Mouse (Mus musculus): ENCODE measurements around the gene Ttll3. TPM values are rescaled to one million over a fixed set of nuclear protein-coding genes. Genes with fewer than 3 reads are reported as not detected.

The Ttll3 gene
- polyA plus RNA-seq, 1 experiment from 2014 or later = 2.2 TPM

DNA sequence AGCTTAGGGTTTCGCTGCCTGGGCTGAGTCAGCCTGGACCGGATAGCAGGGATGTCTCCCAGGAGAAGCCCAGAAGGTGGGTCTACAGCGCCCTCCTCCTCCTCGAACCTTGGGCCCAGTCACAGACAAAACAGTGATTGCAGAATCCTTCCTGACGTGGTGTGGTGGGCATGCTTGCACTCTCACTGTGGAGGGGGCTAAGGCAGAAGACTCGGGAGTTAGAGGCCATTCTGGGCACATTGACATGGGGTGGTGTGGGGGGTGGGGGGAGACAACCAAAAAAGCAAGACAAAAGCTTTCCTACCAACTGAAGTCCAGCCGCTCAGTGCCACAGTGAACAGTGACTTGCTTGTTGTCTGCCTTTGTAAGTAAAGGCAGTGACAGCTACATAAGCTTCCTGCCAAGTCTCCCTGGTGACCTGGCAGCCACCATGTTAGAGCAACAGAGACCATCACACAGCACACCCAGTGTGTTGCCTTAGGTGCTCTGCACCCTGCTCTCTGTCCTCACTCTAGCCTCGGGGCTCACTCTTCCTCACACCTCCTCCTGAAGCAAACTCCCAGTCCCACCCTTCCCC, 4.6 kb upstream of the Ttll3 start:
- ATAC-seq (replicated peaks; ENCODE audit: insufficient number of reproducible peaks, low FRiP score, low TSS enrichment, low read depth) (no peak), DNase-seq (ENCODE audit: low spot score) (no peak)
- no peak overlapping the region for H3K4me2 ChIP-seq (ENCODE audit: low read depth, low read length)
- H3K27me3 ChIP-seq (ENCODE audit: control insufficient read depth, insufficient read depth, low read length) = no peaks in the 10 kb centered on the region
- no peaks in the 10 kb centered on the region for H3K9me3 ChIP-seq (replicated peaks; ENCODE audit: control insufficient read depth, low read length)
- no peaks in the 10 kb centered on the region for H3K4me1 ChIP-seq (ENCODE audit: control insufficient read depth, insufficient read depth, low read length)
- 88% methylated on average over 8 of the region's 8 CpGs for WGBS
- no peak overlapping the region for H3K27ac ChIP-seq (replicated peaks; ENCODE audit: low read depth, low read length)
- H3K36me3 ChIP-seq (replicated peaks; ENCODE audit: control insufficient read depth, insufficient read depth, low read depth, low read length) = peaks cover 20% of the 10 kb centered on the region
- H3K9ac ChIP-seq (replicated peaks; ENCODE audit: low read length) = no peak overlapping the region
- no peak overlapping the region for H3K4me3 ChIP-seq (ENCODE audit: low read depth, low read length)

DNA sequence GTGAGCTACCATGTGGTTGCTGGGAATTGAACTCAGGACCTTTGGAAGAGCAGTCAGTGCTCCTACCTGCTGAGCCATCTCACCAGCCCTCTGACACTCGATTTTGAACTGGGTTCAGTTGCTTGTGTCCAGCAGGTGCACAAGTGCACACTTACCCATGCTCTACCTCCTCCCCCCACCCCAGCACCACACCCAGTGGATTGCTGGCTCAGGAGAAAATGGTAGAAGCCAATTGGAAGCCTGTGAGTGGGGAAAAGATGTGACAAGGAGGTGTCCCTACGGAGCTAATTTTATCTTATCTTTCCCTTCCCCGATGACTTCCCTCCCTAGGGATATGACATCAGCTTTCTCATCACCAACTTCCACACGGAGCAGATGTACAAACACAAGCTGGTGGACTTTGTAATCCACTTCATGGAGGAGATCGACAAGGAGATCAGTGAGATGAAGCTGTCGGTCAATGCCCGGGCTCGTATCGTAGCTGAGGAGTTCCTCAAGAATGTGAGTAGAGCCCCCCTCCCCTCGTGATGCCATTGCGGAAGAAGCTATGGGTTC, 3.8 kb upstream of the Ttll3 start:
- Histone ChIP-seq H3K4me2 (ENCODE audit: low read depth, low read length) (no peak overlapping the region), H3K4me1 (ENCODE audit: control insufficient read depth, insufficient read depth, low read length) (no peaks in the 10 kb centered on the region), H3K27me3 (ENCODE audit: control insufficient read depth, insufficient read depth, low read length) (no peaks in the 10 kb centered on the region), H3K9ac (replicated peaks; ENCODE audit: low read length) (no peak overlapping the region), H3K27ac (replicated peaks; ENCODE audit: low read depth, low read length) (no peak overlapping the region), H3K36me3 (replicated peaks; ENCODE audit: control insufficient read depth, insufficient read depth, low read depth, low read length) (peaks cover 20% of the 10 kb centered on the region), H3K4me3 (ENCODE audit: low read depth, low read length) (no peak overlapping the region), H3K9me3 (replicated peaks; ENCODE audit: control insufficient read depth, low read length) (no peaks in the 10 kb centered on the region)
- no peak for DNase-seq (ENCODE audit: low spot score)
- 88% methylated on average over 11 of the region's 11 CpGs for WGBS
- ATAC-seq (replicated peaks; ENCODE audit: insufficient number of reproducible peaks, low FRiP score, low TSS enrichment, low read depth) = no peak

DNA sequence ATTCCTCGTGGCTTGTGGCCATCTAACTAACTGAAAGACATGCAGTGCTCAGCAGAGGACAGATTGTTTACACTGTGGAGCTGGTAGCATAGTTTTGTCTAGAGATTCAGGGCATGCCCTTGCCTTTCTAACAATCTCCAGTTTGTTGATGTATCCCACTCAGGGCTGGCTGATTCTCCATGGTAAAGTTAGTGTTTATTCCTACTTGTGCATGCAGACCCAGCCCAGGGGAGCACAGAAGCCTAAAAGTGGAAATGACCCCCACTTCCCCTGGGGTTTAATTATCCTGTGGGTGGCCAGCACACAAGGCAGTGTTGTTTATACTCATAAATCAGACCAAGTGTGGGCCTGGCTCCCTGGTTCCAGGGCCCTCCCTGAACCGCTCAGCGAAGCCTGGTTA, 3.0 kb upstream of the Ttll3 start:
- 86% methylated on average over 3 of the region's 3 CpGs for WGBS
- H3K27ac ChIP-seq (replicated peaks; ENCODE audit: low read depth, low read length) = no peak overlapping the region
- no peak overlapping the region for H3K4me3 ChIP-seq (ENCODE audit: low read depth, low read length)
- H3K36me3 ChIP-seq (replicated peaks; ENCODE audit: control insufficient read depth, insufficient read depth, low read depth, low read length) = peaks cover 20% of the 10 kb centered on the region
- DNase-seq (ENCODE audit: low spot score) (no peak), ATAC-seq (replicated peaks; ENCODE audit: insufficient number of reproducible peaks, low FRiP score, low TSS enrichment, low read depth) (no peak)
- H3K9me3 ChIP-seq (replicated peaks; ENCODE audit: control insufficient read depth, low read length) = no peaks in the 10 kb centered on the region
- H3K4me2 ChIP-seq (ENCODE audit: low read depth, low read length) = no peak overlapping the region
- no peaks in the 10 kb centered on the region; the same call in 1 of the 2 replicates for H3K27me3 ChIP-seq (ENCODE audit: control insufficient read depth, insufficient read depth, low read length)
- no peak overlapping the region for H3K9ac ChIP-seq (replicated peaks; ENCODE audit: low read length)
- no peaks in the 10 kb centered on the region for H3K4me1 ChIP-seq (ENCODE audit: control insufficient read depth, insufficient read depth, low read length)

DNA sequence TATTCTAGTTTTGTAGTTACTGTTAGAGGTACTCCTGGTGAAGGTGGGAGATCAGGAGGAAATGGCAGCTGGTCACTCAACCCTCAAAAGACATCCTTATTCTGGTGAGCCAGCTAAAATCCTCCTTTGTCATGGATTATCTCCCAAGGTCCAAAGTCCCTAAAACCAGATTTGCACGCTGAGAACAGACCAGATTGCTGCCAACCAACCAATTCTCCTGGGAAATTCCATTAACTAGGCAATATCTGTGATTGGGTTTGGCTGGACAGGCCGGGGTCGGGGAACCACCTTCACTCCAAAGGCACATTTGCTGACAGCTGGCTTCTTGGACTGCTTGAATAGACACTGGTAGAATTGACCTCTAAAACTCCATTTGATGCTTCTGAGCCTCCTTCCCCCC, 1.7 kb downstream of the Ttll3 start:
- WGBS = 81% methylated on average over 3 of the region's 3 CpGs
- Histone ChIP-seq H3K4me2 (ENCODE audit: low read depth, low read length) (no peak overlapping the region), H3K4me3 (ENCODE audit: low read depth, low read length) (no peak overlapping the region), H3K4me1 (ENCODE audit: control insufficient read depth, insufficient read depth, low read length) (no peaks in the 10 kb centered on the region; the same call in 1 of the 2 replicates), H3K9me3 (replicated peaks; ENCODE audit: control insufficient read depth, low read length) (no peaks in the 10 kb centered on the region), H3K9ac (replicated peaks; ENCODE audit: low read length) (no peak overlapping the region), H3K27ac (replicated peaks; ENCODE audit: low read depth, low read length) (no peak overlapping the region), H3K36me3 (replicated peaks; ENCODE audit: control insufficient read depth, insufficient read depth, low read depth, low read length) (peaks cover 2% of the 10 kb centered on the region), H3K27me3 (ENCODE audit: control insufficient read depth, insufficient read depth, low read length) (no peaks in the 10 kb centered on the region; the same call in 1 of the 2 replicates)
- DNase-seq (ENCODE audit: low spot score) (no peak), ATAC-seq (replicated peaks; ENCODE audit: insufficient number of reproducible peaks, low FRiP score, low TSS enrichment, low read depth) (no peak)

DNA sequence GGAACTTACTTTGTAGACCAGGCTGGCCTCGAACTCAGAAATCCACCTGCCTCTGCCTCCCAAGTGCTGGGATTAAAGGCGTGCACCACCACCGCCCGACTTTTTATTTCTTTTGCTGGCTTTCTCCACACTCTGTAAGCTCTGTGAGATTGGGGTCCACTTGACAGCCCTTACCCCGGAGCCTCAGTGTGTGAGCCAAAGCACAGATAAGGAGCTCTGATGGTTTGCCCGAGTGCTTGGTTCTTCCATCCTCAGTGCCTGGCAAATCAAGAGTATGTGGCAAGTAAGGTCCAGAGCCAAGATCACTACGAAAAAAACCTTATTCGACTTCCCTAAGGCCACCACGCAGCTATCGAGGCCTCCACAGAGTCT, 2.9 kb downstream of the Ttll3 start:
- peak overlapping the region; percentile 66 for H3K9ac ChIP-seq (replicated peaks; ENCODE audit: low read length)
- peak overlapping the region; percentile 92 for H3K4me2 ChIP-seq (ENCODE audit: low read depth, low read length)
- no peak overlapping the region for H3K27ac ChIP-seq (replicated peaks; ENCODE audit: low read depth, low read length)
- no peaks in the 10 kb centered on the region; the same call in 1 of the 2 replicates for H3K27me3 ChIP-seq (ENCODE audit: control insufficient read depth, insufficient read depth, low read length)
- no peaks in the 10 kb centered on the region; the same call in none of the 2 replicates for H3K36me3 ChIP-seq (replicated peaks; ENCODE audit: control insufficient read depth, insufficient read depth, low read depth, low read length)
- H3K4me3 ChIP-seq (ENCODE audit: low read depth, low read length) = peak overlapping the region; percentile 44
- DNase-seq (ENCODE audit: low spot score) (no peak), ATAC-seq (replicated peaks; ENCODE audit: insufficient number of reproducible peaks, low FRiP score, low TSS enrichment, low read depth) (peak; percentile 2; the same call in 1 of the 2 replicates)
- 30% methylated on average over 10 of the region's 10 CpGs for WGBS
- H3K4me1 ChIP-seq (ENCODE audit: control insufficient read depth, insufficient read depth, low read length) = no peaks in the 10 kb centered on the region; the same call in 1 of the 2 replicates
- H3K9me3 ChIP-seq (replicated peaks; ENCODE audit: control insufficient read depth, low read length) = no peaks in the 10 kb centered on the region

DNA sequence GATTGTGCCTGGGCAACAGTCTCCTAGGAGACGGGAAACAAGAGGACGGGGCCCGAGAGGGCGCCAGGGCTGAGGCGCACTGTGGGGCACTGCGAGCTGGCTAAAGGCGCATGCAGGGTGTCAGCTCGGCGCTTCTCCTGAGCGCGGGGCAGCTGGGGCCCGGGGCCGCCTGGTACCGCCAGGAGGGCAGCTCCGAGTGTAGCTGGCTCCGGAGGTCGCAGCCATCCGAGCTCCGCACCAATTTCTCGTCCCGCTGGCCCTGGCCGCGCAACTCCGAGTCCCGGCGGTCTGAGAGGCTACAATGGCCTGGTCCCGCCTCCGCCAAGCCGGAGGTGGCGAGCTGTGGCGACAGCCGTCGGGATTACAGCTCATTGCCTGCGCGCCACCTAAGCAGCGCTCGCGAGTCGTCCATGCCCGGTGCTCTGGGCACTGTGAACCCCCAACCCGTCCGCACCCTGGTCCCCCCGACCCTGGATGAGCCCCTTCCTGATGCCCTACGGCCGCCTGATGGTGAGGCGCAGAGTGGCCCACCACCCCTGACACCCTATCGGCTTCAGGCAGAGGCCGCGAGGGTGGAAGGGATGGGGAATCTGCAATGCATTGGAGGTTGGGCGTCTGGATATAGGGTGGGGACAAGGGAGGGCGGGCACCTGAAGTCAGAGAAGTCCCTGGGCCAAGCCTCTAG, 3.5 kb downstream of the Ttll3 start:
- 1% methylated on average over 51 of the region's 51 CpGs for WGBS

DNA sequence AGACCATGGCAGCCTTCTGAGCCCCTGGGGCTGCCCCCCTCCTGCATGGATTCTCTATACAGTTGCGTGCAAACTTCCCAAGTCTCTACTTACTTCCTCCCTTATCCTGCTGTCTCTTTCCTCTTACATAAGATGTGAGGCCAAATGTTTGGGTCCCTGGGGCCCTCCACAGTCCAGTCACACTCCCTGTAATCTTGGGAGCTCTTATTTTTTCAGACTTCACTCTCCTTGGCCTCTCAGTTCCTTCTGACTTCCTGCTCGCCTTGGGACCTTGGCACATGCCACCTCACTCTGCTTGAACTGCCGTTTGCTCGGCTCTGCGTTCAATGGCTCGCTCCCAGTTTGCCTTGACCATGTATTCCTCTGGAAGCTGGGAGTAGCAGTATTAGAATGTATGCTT, 4.9 kb downstream of the Ttll3 start:
- Histone ChIP-seq H3K4me1 (ENCODE audit: control insufficient read depth, insufficient read depth, low read length) (no peaks in the 10 kb centered on the region; the same call in 1 of the 2 replicates), H3K4me3 (ENCODE audit: low read depth, low read length) (no peak overlapping the region), H3K9me3 (replicated peaks; ENCODE audit: control insufficient read depth, low read length) (no peaks in the 10 kb centered on the region), H3K9ac (replicated peaks; ENCODE audit: low read length) (no peak overlapping the region), H3K27ac (replicated peaks; ENCODE audit: low read depth, low read length) (no peak overlapping the region), H3K36me3 (replicated peaks; ENCODE audit: control insufficient read depth, insufficient read depth, low read depth, low read length) (no peaks in the 10 kb centered on the region; the same call in none of the 2 replicates), H3K4me2 (ENCODE audit: low read depth, low read length) (no peak overlapping the region), H3K27me3 (ENCODE audit: control insufficient read depth, insufficient read depth, low read length) (no peaks in the 10 kb centered on the region; the same call in 1 of the 2 replicates)
- no peak for DNase-seq (ENCODE audit: low spot score)
- 81% methylated on average over 6 of the region's 6 CpGs for WGBS
- ATAC-seq (replicated peaks; ENCODE audit: insufficient number of reproducible peaks, low FRiP score, low TSS enrichment, low read depth) = no peak

More for the DNA sequence above, 3.5 kb downstream of the Ttll3 start:
- peak overlapping the region; percentile 92 for H3K4me2 ChIP-seq (ENCODE audit: low read depth, low read length)
- peak; percentile 71 for DNase-seq (ENCODE audit: low spot score)
- H3K4me3 ChIP-seq (ENCODE audit: low read depth, low read length) = peak overlapping the region; percentile 44
- peak; percentile 78 for ATAC-seq (replicated peaks; ENCODE audit: insufficient number of reproducible peaks, low FRiP score, low TSS enrichment, low read depth)
- peak overlapping the region; percentile 66 for H3K9ac ChIP-seq (replicated peaks; ENCODE audit: low read length)
- H3K27me3 ChIP-seq (ENCODE audit: control insufficient read depth, insufficient read depth, low read length) = no peaks in the 10 kb centered on the region; the same call in 1 of the 2 replicates
- no peaks in the 10 kb centered on the region for H3K9me3 ChIP-seq (replicated peaks; ENCODE audit: control insufficient read depth, low read length)
- no peaks in the 10 kb centered on the region; the same call in none of the 2 replicates for H3K36me3 ChIP-seq (replicated peaks; ENCODE audit: control insufficient read depth, insufficient read depth, low read depth, low read length)
- no peak overlapping the region for H3K27ac ChIP-seq (replicated peaks; ENCODE audit: low read depth, low read length)
- no peaks in the 10 kb centered on the region; the same call in 1 of the 2 replicates for H3K4me1 ChIP-seq (ENCODE audit: control insufficient read depth, insufficient read depth, low read length)

DNA sequence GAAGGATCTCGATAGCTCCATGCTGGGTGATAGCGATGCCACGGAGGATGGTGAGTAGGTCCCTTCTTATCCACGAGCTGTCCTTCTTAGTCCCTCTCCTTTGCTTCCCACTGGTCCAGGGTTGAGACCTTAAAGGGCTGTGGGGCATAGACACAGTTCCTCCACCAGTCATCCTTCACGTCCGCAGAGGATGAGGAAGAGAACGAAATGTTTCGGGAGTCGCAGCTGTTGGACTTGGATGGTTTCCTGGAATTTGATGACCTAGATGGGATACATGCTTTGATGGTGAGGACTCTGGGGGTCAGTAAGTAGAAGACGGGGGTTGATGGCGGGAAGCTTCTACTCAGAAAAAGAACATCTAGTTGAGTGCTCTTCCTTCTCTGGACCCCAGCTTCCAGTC, 5.8 kb downstream of the Ttll3 start:
- ATAC-seq (replicated peaks; ENCODE audit: insufficient number of reproducible peaks, low FRiP score, low TSS enrichment, low read depth) = no peak
- Histone ChIP-seq H3K4me1 (ENCODE audit: control insufficient read depth, insufficient read depth, low read length) (no peaks in the 10 kb centered on the region; the same call in 1 of the 2 replicates), H3K9ac (replicated peaks; ENCODE audit: low read length) (no peak overlapping the region), H3K27me3 (ENCODE audit: control insufficient read depth, insufficient read depth, low read length) (no peaks in the 10 kb centered on the region; the same call in 1 of the 2 replicates), H3K27ac (replicated peaks; ENCODE audit: low read depth, low read length) (no peak overlapping the region), H3K4me3 (ENCODE audit: low read depth, low read length) (no peak overlapping the region), H3K9me3 (replicated peaks; ENCODE audit: control insufficient read depth, low read length) (no peaks in the 10 kb centered on the region), H3K4me2 (ENCODE audit: low read depth, low read length) (no peak overlapping the region), H3K36me3 (replicated peaks; ENCODE audit: control insufficient read depth, insufficient read depth, low read depth, low read length) (no peaks in the 10 kb centered on the region; the same call in 1 of the 2 replicates)
- WGBS = 94% methylated on average over 11 of the region's 11 CpGs
- no peak for DNase-seq (ENCODE audit: low spot score)

Measured in embryonic facial prominence, embryonic 11.5 days (tissue).